Mouse (Mus musculus) adrenal gland, postnatal 36 days (tissue): ENCODE data around the gene Atg4a. TPM values are rescaled to one million over a fixed set of nuclear protein-coding genes. Genes with fewer than 3 reads are reported as not detected.
A peak's percentile ranks its signal among the peaks of the same experiment; 100 is the strongest.

Experiments used
- DNase-seq, 2 experiments: peaks; one replicate each; pipeline ENCODE4 v3.0.0; 2021; ENCODE audit warnings: mixed read lengths in 1 of 2
- long read RNA-seq, 2 experiments: library from polyadenylated mRNA; stranded (forward); transcript quantifications; one replicate each; pipeline ENCODE4 v2.0.0; 2021; ENCODE audit warnings: borderline sequencing depth in 2 of 2
- total RNA-seq, 2 experiments: library from RNA; stranded (reverse); gene quantifications; 2 replicates each; pipeline ENCODE4 v1.2.3; 2021

Atg4a gene
- 10 to 100 TPM; 14.3 to 14.5 TPM for total RNA-seq
- long read RNA-seq, experiment 1, transcript Atg4a-201 (13 exons, 2,202 nt): major isoform, 26 of 29 reads
- long read RNA-seq, experiment 1, partial matches to known transcripts: 1 of 29 reads
- long read RNA-seq, experiment 1, other reads (novel, unspliced or antisense): 2 of 29 reads
- long read RNA-seq, experiment 2, transcript Atg4a-201 (13 exons, 2,202 nt): major isoform, 7 of 8 reads
- long read RNA-seq, experiment 2, partial matches to known transcripts: 1 of 8 reads
- long read RNA-seq, experiment 2, other reads (novel, unspliced or antisense): 0 of 8 reads

DNA sequence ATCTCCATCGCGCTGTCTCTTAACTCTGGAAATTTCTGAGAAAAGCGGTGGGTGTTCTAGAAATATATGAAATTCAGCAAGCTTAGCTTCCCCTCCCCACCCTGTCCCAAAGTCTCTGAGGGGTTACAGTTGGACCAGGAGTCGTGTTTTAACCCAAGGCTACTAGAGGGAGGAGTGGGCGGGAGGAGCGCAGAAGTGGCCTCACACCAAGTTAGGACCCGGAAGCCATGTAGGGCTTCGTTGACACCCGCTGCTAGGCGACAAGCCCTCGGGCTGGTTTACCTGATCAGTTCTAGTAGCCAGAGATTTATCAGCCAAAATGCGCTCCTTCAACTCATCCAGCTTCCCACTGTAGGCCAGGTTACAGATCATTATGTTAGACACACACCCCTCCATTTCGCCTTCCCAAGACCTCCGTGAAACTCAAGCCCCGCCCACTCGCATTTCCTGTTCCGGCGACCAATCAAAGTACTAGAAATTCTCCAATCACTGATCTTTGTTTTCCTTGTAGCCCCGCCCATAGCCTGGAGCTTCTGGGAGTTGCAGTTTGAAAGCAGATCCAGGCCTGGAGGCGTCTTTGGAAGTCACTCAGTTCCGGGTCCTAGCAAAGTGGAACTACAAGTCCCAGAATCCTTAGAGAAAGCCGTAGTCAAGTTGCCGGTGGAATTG is at the start of gene Atg4a, which contains the start of gene Psmd10:
Gene Atg4a, plus strand, starts transcription at position 636 of the 669 bp plus-strand sequence.
Gene Psmd10, minus strand, starts transcription at position 457 of the 669 bp plus-strand sequence.
- DNase-seq: peak; percentile 88 to 89

DNA sequence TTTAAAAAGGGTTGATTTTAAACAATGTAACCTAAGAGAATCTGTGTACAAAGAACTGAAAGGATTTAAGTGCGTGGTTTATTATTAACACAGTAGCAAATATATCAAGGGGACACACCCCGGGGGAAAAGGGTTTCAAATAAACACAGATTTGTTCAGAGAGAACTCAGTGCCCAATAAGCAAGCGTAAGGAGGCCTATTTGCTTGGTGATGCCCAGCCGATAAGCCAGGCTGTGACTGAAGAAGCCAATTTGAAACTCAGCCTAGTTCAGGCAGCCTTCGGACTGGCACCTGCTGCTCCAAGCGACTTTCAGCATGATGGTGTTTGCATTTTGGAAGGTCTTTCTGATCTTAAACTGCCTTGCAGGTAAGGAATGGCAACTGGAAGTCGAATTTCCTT is 49.3 kb upstream of the Atg4a start, which contains the start of gene Vsig1:
Gene Vsig1, plus strand, starts transcription at position 249 of the 400 bp plus-strand sequence.
- no peak for DNase-seq

DNA sequence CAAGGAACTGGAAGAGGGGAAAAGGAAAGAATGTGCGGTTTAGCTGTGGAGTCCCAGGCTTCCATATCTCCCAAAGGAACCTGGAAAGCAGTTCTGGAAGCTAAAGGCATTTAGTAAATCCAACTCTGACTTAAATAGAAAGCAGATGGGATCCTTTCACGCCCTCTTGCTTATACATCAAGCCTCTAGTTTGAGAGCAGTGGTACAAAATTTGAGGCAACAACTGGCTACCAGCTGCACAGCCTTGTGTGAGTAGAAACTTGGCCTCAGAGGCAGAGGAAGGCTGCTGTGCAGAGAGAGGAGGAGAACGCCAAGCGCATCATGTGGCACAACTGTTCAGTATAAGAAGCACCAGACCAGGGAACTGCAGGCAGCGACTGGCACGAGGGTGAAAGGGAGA is 35.4 kb upstream of the Atg4a start:
- no peak for DNase-seq

DNA sequence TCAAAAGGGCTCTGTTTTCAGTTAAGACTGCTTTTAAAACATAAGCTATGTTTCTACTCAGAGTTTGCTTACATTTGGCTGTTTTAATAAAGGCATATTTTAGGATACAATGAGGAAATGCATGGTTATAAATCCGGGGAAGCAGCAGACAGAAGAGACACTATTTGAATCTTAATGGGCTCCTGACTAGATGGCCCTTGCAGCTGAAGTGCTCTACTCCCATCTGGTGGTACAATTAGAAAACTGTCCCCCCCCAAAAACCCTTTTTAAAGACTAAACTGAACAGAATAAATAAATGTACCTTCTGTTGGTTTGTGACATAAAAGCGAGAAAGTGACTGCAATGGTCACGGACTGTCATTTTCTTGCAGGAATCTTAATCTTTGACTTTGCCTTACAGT is 24.6 kb upstream of the Atg4a start:
- DNase-seq: no peak

DNA sequence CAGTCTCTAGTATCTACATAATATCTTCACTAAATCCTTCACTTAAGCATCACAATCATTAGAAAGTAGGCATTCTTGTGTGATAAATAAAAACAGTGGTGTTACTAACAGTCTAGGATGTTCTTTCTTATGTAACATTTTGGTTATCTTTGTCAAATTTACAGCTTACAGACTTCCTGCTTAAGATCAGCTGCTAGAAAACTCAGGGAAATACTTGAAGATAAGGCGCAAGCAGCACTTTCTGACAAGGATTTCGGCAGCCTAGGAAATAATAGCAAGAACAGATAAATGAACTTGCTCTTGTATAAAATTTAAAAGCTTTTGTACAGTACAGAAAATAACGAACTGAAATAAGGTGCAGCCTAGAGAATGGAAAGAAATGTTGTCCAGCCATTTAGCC is 23.4 kb upstream of the Atg4a start:
- DNase-seq: no peak

DNA sequence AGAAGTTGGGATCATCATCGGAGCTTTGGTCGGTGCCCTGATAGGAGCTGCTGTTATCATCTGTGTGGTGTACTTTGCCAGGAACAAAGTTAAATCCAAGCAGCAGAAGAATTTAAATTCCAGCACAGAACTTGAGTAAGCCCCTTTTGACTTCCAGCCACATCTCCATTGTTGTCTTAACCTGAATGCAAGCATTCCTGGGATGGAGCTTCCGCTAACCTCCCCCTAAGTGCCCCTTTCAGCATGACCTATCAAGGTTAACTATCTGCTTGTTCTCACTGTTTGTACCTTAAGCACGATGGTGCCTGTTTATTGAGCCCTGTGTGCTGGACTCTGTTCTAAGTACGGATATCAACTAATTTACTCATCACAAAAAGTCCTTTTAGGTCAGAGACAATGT is 20.4 kb upstream of the Atg4a start:
- no peak for DNase-seq

DNA sequence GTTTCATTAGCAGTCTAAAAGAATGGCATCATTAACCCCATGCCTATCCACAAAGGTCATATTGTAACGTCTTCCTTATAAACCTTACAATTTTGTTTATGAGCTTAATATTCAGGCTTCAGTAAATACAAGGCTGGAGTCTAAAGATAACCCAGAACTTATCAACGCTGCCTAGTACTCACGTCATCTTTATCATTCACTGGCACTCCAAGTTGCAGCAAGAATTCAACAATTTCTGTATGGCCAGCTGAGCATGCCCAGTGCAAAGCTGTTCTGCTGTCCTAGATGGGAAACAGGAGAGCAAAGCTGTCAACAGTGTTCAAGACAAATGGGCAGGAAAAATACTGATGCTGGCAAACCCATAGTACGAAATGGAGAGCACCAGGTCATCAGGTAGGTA is 3.1 kb upstream of the Atg4a start:
- DNase-seq: no peak

DNA sequence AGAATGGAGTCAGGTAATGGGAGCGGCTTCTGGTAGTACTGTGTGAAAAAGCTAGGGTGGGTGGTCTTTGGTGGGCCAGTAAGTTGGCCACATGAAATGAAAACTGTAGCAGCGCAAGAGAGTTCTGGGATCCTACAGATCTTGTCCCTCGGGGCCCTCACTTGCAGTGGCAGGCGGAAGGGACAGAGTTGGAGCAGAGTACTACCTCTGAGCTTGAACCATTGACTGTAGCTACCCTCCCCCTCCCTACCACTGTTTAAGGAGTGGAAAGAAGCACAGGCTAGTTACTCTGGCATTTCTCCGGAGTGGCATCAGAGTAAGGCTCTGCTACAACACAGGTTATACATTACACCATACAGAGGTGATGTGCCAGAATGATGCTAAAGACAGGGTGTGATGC is 252 bp downstream of the Atg4a start:
- DNase-seq: no peak

DNA sequence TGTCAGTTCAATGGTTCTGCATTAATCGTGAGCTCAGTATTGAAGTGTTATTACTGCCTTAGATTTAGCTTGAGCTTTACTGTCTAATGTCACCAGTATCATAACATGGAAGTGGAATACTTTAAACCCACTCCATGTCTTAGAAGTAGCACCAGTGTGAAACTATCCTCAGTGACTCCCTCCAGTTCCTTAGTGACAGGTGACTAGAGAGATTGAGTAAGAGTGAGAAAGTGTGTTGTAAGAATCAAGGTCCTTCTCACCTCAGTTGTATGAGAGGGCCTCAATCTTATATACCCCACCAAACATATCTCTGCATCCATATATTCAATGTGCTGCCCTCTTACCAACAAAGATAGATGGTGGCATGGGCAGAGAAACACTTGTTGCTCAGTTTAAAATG is 22.2 kb downstream of the Atg4a start:
- no peak for DNase-seq

DNA sequence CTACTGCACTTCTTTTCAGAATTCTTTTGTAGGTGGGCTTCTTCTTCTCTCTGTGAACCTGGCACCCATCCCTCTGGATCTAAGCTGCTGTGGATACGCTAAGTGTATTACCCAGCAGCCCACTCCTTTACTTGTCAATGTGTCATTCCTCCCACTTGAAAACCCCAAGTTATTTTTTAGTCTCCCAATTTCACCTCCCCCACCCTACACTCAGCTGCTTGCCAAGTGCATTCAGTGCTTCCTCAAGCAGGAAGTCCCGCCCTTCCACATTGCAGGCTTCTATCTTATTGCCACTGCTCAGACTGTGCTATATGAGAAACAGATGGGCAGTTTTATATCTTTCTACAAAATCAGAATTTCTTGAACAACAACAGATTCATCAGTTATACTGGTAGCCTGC is 22.8 kb downstream of the Atg4a start:
- DNase-seq: peak in 1 of 2 experiments; percentile 25

DNA sequence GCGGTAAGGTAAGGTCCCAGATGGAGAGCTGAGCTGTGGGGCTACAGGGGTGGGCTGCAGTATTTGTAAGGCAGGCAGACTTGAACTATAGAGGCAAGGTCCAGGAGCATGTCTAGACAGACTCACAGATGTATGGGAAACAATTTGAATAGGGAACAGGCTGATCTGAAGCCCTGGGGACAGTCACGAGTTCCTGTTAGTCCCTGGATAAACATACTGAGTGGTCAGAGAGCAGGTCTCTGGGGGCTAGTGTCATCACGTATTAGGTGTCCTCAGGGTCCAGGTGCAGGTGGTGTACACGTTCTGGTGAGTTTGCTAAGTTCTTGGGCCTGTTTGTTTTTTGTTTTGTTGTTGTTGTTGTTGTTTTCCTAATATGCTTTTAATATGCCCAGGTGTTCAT is 23.5 kb downstream of the Atg4a start:
- no peak for DNase-seq

DNA sequence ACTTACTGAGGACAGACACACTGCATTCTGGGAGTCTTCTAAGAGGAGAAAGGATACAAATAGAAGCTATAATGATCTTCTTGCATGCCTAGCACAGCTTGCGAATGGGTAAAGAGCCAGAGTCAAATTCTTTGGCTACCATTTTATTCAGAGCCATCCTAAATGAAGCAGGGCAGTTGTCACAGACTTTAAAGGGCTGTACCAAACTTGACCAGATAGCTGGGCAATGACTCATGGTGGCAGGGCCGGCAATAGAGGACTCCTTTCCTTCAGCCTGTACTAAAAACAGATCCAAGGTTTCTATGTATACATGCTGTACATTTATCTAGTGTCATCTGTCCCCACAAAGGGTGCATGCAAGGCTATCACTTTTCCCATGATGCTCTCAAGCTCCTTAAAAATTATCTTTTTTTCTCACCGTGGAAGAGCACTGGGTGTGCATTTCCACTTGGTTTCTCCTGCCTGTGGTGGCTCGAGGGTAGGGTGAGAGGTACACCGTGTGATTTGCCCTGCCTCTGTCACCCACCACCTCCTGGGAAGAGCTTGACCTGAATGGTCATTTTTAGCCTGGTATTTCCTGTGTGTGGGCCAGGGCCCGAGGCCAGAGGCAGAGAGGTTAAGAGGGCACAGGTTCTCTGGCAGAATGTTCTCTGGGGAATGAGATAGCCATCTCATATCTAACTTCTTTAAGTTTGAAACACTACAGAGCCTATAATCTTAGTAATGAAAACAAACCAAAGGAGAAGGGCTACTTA is 26.7 kb downstream of the Atg4a start:
- peak; percentile 12 to 18 for DNase-seq

DNA sequence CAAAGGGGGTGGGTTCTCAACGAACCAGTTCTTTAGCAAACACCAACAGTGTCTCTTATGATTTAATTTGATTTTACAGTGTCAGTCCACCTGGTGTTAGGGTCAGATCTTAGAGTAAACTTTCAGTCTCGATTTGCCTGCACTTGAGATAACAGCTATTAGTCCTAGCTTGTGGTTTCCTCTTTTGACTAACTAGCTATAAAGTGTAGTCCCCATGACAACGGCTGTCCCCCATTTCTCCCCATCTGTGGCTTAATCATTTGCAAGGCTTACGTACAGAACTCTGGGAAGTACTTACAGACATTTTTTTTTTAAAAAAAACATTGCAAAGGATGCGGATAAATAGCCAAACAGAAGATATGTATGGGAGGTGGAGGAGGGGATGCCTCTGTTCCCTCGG is 28.1 kb downstream of the Atg4a start:
- no peak for DNase-seq

DNA sequence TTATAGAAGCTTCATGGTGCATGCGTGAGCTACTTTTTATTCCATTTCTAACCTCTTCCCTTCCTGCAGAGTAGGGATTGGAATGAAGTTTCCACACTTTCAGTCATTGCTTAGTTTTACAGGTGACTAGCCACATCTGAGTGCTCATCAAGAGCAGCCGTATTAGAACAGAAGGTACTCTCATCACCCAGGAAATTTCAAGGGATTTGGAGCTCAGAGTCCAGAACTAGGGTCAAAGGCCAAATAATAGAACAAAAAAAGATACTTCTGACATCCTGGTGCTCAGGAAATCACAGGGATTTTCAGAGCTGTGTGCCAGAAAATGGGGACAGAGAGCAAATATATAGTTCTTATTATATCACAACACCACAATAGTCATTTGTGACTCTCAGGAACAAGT is 28.5 kb downstream of the Atg4a start:
- DNase-seq: no peak

DNA sequence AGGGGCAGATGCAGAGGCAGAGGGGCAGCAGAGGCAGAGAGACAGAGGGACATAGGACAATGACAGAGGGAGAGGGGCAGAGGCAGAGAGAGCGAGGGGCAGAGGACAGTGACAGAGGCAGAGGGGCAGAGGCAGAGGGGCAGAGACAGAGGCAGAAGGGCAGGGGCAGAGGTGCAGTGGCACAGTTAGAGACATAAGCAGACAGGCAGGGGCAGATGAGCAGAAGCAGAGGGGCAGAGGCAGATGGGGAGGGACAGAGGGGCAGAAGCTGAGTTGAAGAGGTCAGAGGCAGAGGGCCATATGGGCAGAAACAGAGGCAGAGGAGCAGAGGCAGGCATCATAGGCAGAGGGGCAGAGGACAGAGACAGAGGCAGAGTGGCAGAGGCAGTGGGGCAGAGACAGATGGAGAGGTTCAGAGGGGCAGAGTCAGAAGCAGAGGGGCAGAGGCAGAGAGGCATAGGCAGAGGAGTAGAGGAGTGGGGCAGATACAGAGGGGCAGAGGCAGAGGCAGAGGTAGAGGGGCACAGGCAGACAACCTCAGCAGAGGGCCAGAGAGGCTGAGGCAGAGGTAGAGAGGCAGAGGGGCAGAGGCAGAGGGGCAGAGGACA is 40.3 kb downstream of the Atg4a start:
- no peak for DNase-seq

DNA sequence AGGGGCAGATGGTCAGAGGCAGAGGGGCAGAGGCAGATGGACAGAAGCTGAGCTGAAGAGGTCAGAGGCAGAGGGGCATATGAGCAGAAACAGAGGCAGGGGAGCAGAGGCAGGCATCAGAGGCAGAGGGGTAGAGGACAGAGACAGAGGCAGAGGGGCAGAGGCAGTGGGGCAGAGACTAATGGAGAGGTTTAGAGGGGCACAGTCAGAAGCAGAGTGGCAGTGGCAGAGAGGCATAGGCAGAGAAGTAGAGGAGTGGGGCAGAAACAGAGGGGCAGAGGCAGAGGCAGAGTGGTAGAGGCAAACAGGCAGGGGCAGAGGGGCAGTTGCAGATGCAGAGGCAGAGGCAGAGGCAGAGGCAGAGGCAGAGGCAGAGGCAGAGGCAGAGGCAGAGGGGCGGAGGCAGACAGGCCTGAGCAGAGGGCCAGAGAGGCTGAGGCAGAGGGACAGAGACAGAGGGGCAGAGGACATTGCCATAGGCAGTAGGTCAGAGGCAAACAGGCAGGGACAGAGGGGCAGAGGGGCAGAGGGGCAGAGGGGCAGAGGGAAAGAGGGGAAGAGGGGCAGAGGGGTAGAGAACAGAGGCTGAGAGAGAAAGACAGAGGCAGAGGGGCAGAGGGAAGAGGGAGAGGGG is 41.3 kb downstream of the Atg4a start:
- DNase-seq: no peak

DNA sequence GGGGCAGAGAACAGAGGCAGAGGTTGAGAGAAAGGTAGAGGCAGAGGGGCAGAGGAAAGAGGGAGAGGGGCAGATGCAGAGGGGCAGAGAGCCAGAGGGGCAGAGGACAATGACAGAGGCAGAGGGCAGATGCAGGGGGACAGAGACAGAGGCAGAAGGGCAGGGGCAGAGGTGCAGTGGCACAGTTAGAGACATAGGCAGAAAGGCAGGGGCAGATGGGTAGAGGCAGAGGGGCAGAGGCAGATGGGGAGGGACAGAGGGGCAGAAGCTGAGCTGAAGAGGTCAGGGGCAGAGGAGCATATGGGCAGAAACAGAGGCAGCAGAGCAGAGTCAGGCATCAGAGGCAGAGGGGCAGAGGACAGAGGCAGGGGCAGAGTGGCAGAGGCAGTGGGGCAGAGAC is 42.2 kb downstream of the Atg4a start:
- DNase-seq: no peak

DNA sequence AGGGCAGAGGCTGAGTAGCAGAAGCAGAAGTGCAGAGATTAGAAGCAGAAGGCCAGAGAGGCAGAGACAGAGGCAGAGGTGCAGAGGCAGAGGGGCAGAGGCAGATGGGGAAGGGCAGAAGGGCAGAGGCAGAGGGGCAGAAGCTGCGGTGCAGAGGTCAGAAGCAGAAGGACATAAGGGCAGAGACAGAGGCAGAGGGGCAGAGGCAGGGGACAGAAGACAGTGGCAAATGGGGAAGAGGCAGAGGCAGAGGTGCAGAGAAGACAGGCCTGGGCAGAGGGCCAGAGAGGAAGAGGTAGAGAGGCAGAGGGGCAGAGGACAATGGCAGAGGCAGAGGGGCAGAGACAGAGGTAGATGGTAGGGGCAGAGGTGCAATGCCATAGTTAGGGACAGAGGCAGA is 193.0 kb downstream of the Atg4a start:
- DNase-seq: no peak

DNA sequence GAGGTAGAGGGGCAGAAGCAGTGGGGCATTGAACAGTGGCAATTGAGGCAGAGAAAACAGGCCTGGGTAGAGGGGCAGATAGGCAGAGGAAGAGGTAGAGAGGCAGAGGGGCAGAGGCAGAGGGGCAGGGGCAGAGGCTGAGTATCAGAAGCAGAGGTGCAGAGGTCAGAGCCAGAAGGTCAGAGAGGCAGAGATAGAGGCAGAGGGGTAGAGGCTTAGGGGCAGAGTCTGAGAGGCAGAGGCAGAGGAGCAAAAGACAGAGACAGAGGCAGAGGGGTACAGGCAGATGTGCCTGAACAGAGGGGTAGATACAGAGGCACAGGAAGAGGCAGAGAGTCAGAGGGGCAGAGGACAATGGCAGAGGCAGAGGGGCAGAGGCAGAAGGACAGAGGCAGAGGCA is 193.6 kb downstream of the Atg4a start:
- DNase-seq: no peak

DNA sequence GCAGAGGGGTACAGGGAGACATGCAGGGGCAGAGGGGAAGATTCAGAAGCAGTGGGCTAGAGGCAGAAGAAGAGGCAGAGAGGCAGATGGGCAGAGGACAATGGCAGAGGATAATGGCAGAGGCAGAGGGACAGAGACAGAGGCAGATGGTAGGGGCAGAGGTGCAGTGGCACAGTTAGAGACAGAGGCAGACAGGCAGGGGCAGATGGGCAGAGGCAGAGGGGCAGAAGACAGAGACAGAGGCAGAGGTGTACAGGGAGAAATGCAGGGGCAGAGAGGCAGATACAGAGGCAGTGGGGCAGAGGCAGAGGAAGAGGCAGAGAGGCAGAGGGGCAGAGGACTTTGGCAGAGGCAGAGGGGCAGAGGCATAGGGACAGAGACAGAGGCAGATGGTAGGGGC is 194.5 kb downstream of the Atg4a start:
- DNase-seq: no peak

DNA sequence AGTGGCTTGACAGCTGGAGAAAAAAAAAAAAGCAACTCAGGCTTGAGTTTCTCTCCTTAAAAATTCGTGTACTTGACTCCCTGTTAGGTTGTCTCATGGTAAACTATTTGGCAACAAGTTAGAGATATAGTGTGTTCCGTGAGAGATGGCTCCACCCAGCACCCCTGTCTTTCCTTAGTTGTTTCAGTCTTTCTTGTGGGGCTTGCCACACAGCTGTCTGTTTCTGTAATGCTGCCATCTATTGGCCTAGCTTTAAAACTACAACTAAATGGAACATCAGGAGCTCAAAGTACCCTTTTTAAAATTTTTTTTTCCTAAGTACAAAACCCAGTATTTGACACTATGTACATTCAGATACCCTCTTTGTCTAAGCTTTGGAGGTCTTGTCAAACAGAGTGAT is 200.0 kb downstream of the Atg4a start:
- no peak for DNase-seq

DNA sequence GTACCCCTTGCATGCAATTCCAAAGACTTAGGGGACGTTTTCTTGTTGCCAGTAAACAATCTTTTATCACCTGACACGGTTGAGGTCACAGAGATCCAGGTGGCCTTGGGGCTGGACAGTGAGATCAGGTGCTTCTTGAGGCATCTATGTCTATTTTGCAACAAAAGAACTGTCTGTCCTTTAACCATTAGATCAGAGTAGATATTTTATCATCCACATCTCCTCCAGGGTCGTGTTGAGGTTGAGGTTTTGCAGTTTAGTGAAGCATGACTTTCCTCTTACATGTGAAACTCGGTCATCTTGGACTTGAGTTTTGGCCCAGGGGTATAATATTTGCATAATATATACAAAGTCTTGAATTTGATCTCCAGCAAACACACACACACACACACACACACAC is 200.9 kb downstream of the Atg4a start:
- DNase-seq: no peak
